In genomic region chr6:39562166-39563015, GRCm38 (mm10) we compare ENCODE assay signal across 8 mouse cellular contexts. TPM values are rescaled to one million over a fixed set of nuclear protein-coding genes. Genes with fewer than 3 reads are reported as not detected.
DNase-seq lines count a peak whose midpoint lies in the region; TF ChIP-seq lines count a peak whose summit lies in the region.

No protein-coding gene starts in this region.

- peak; percentile 65 to 72 for DNase-seq in adrenal gland, adult 18-20 months (ENCODE audit: low spot score in 2 of 2)
- peak; percentile 61 to 69 for DNase-seq in gastrocnemius, adult 8-10 months (ENCODE audit: low spot score in 2 of 2)
- DNase-seq in induced T-regulatory cell, adult 2 months (ENCODE audit: low read depth) = peak; percentile 90
- peak; percentile 83 to 84 for DNase-seq in left cerebral cortex, adult 2 months (ENCODE audit: extremely low spot score in 1 of 2, low spot score in 2 of 2)
- peak; percentile 90 for DNase-seq in right cerebral cortex, adult 18-20 months
- peak; percentile 80 for DNase-seq in yolk sac, embryonic 10.5 days (ENCODE audit: low spot score)

- H3K36me3 ChIP-seq in macrophage (ENCODE audit: inconsistent target) = no peaks in the 10 kb centered on the region

- no peaks in the 10 kb centered on the region for H3K79me2 ChIP-seq in macrophage (ENCODE audit: inconsistent target)

- no peak overlapping the region for H3K4me3 ChIP-seq in cortical plate, adult 2 months (ENCODE audit: insufficient read depth, low read length)
- no peak overlapping the region for H3K4me3 ChIP-seq in left cerebral cortex, adult 2 months
- H3K4me3 ChIP-seq in macrophage (ENCODE audit: inconsistent target) = peak overlapping the region; percentile 7; the same call in 1 of the 2 replicates

- H3K4me1 ChIP-seq in cortical plate, adult 2 months (ENCODE audit: control insufficient read depth, insufficient read depth, low read length) = no peaks in the 10 kb centered on the region; the same call in 1 of the 2 replicates

- no peak for TF ChIP-seq POLR2A in cortical plate, adult 2 months (IDR thresholded peaks at IDR 0.05; ENCODE audit: extremely low read depth, insufficient read depth, low read length)

- peak; percentile 81 for TF ChIP-seq CTCF in cortical plate, adult 2 months (IDR thresholded peaks at IDR 0.05; ENCODE audit: extremely low read depth, insufficient read depth, low read length)
- TF ChIP-seq CTCF in left cerebral cortex, adult 2 months (IDR thresholded peaks at IDR 0.05) = peak; percentile 88

- WGBS in macrophage (ENCODE audit: missing documents) = 23% methylated on average over 23 of the region's 23 CpGs

- intact Hi-C loops in left cerebral cortex, adult 2 months (cut with DNase I) = loop anchor here (1.0 kb wide), 1 partner anchor 99 kb away; no protein-coding TSS in a partner anchor

- H3K27ac ChIP-seq in cortical plate, adult 2 months (ENCODE audit: insufficient read depth, low read length) = no peak overlapping the region
- no peak overlapping the region for H3K27ac ChIP-seq in left cerebral cortex, adult 2 months
- H3K27ac ChIP-seq in macrophage = no peak overlapping the region

RNA-seq across cellular contexts. Expression of gene Dennd2a, which starts 4.7 kb away (rescaled TPM):
- total RNA-seq in adrenal gland, adult 18-20 months (2021) = 10 to 100 TPM in 1 of 2 experiments, 1 to 10 TPM in 1; 6.2 to 10.8 TPM
- polyA plus RNA-seq in cortical plate, adult 2 months (2012; rRNA removed) = 13.1 and 14.0 TPM in 2 replicates
- 1 to 10 TPM; 1.5 to 2.8 (median 2.1) TPM for total RNA-seq in gastrocnemius, adult 8-10 months (2022)
- total RNA-seq in left cerebral cortex, adult 2 months (2021) = 10 to 100 TPM; 23.2 to 25.3 TPM
- total RNA-seq in macrophage (2018; cell fraction: chromatin; rRNA removed) = 10 to 100 TPM in 17 of 26 experiments, 1 to 10 TPM in 9; 1.2 to 32.7 (median 15.8) TPM
- 1 to 10 TPM; 2.7 to 9.2 (median 4.9) TPM for total RNA-seq in macrophage (2018; cell fraction: cytosol; rRNA removed)
- 10 to 100 TPM in 12 of 26 experiments, 1 to 10 TPM in 14; 2.3 to 16.1 (median 9.5) TPM for total RNA-seq in macrophage (2018; cell fraction: nucleus; rRNA removed)
- 3.2 to 7.7 TPM (median 5.0 TPM) in 3 replicates for polyA plus RNA-seq in macrophage (2018)

RNA-seq across cellular contexts. Expression of gene Adck2, which starts 11.3 kb away (rescaled TPM):
- 10 to 100 TPM; 24.1 to 24.2 TPM for total RNA-seq in adrenal gland, adult 18-20 months (2021)
- polyA plus RNA-seq in cortical plate, adult 2 months (2012; rRNA removed) = 26.2 and 26.4 TPM in 2 replicates
- 1 to 10 TPM; 4.6 to 5.5 (median 5.1) TPM for total RNA-seq in gastrocnemius, adult 8-10 months (2022)
- 10 to 100 TPM; 26.6 to 29.1 TPM for total RNA-seq in left cerebral cortex, adult 2 months (2021)
- 10 to 100 TPM in 25 of 26 experiments, 1 to 10 TPM in 1; 9.9 to 62.0 (median 32.0) TPM for total RNA-seq in macrophage (2018; cell fraction: chromatin; rRNA removed)
- 10 to 100 TPM in 16 of 26 experiments, 1 to 10 TPM in 10; 4.4 to 17.8 (median 11.5) TPM for total RNA-seq in macrophage (2018; cell fraction: cytosol; rRNA removed)
- total RNA-seq in macrophage (2018; cell fraction: nucleus; rRNA removed) = 10 to 100 TPM in 25 of 26 experiments, 1 to 10 TPM in 1; 8.1 to 61.8 (median 22.4) TPM
- polyA plus RNA-seq in macrophage (2018) = 6.4 to 12.8 TPM (median 7.8 TPM) in 3 replicates

RNA-seq across cellular contexts. Expression of gene Gm42420, which starts 23.2 kb away (rescaled TPM):
- under 1 TPM in 1 of 2 experiments, not detected in 1; 0.89 TPM for total RNA-seq in adrenal gland, adult 18-20 months (2021)
- 0.81 and 1.9 TPM in 2 replicates for polyA plus RNA-seq in cortical plate, adult 2 months (2012; rRNA removed)
- under 1 TPM in 1 of 4 experiments, not detected in 3; 0.75 TPM for total RNA-seq in gastrocnemius, adult 8-10 months (2022)
- under 1 TPM in 1 of 2 experiments, not detected in 1; 0.79 TPM for total RNA-seq in left cerebral cortex, adult 2 months (2021)
- total RNA-seq in macrophage (2018; cell fraction: chromatin; rRNA removed) = 1 to 10 TPM in 2 of 26 experiments, not detected in 24; 1.6 to 1.8 TPM
- 1 to 10 TPM in 1 of 26 experiments, under 1 TPM in 2, not detected in 23; 0.31 to 1.0 (median 0.73) TPM for total RNA-seq in macrophage (2018; cell fraction: cytosol; rRNA removed)
- total RNA-seq in macrophage (2018; cell fraction: nucleus; rRNA removed) = 1 to 10 TPM in 2 of 26 experiments, not detected in 24; 1.3 to 2.6 TPM
- polyA plus RNA-seq in macrophage (2018) = not detected in 3 replicates

RNA-seq across cellular contexts. Expression of gene Ndufb2, which starts 30.0 kb away (rescaled TPM):
- 100 to 1,000 TPM; 200 to 263 TPM for total RNA-seq in adrenal gland, adult 18-20 months (2021)
- polyA plus RNA-seq in cortical plate, adult 2 months (2012; rRNA removed) = 239 and 266 TPM in 2 replicates
- total RNA-seq in gastrocnemius, adult 8-10 months (2022) = 100 to 1,000 TPM; 404 to 454 (median 441) TPM
- 100 to 1,000 TPM; 162 to 183 TPM for total RNA-seq in left cerebral cortex, adult 2 months (2021)
- 10 to 100 TPM in 25 of 26 experiments, 1 to 10 TPM in 1; 8.8 to 41.2 (median 22.7) TPM for total RNA-seq in macrophage (2018; cell fraction: chromatin; rRNA removed)
- total RNA-seq in macrophage (2018; cell fraction: cytosol; rRNA removed) = 10 to 100 TPM; 46.9 to 76.0 (median 58.4) TPM
- total RNA-seq in macrophage (2018; cell fraction: nucleus; rRNA removed) = 10 to 100 TPM; 10.6 to 32.2 (median 20.0) TPM
- polyA plus RNA-seq in macrophage (2018) = 19.3 to 95.8 TPM (median 73.1 TPM) in 3 replicates
